Mouse (Mus musculus) ovary, adult 10 weeks (tissue): ENCODE results near the gene Ttc17. TPM values are rescaled to one million over a fixed set of nuclear protein-coding genes. Genes with fewer than 3 reads are reported as not detected.

Experiments used
- polyA plus RNA-seq: library from polyadenylated mRNA; stranded (reverse); fragments of 350-450 nt; fragmentation: Illumina TruSeq; extraction: RNeasy Lipid Tissue Mini Kit (QIAGEN cat#74804); gene quantifications from one replicate; pipeline ENCODE4 v1.2.3, GENCODE M21; 2014

Gene Ttc17
- polyA plus RNA-seq = 57.4 TPM

DNA sequence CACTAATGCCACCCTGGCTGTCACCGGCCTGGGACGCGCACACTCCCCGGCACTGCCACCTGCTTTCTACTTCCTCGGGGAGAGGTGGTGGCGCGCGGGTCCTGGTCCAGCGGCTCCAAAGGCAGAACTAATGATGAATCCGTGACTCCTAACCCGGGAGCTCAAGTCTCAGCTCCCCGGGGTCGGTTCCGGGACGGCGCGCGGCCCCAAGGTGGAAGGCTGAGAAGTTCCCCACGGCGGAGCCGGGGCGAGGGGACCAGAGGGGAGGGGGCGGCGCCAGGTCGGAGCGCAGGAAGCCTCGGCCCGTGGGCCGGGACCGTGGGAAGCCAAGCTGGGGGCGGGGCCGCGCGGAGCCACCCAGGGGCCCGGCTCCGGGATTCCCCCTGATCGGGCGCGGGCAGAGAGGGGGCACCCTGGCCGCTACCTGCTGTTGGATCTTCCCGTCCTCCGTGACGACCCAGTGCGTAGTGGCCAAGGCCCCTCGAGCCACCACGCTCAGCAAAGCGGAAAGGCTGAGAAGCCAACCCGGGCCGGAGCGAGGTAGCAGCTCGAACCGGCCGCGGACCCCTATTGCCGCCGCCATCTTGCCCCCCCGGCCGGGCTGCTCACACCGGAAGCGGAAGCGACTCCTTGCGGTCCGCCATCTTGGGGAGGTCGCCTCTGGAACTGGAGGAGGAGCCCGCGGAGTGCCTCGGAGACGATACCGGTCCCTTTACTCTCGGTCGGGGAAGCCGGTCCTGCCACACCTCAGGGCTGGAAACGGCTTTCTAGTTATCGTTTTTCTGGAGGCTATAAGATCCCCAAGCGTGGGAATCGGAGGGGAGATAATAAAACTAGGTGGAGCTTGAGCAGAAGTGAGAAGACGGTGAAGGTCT is at the start of gene Ttc17:
Gene Ttc17 (minus strand): TSS at position 607 of the 875 bp plus-strand sequence.

Other genes with a start within 250 kb of the Ttc17 start
- 223 TPM for gene Hsd17b12, start 248.7 kb downstream of the Ttc17 start, polyA plus RNA-seq
- 264 TPM for gene Api5, start 31.4 kb upstream of the Ttc17 start, polyA plus RNA-seq